Mouse (Mus musculus) liver, adult 2 months (tissue): ENCODE data around the gene Hes7. TPM values are rescaled to one million over a fixed set of nuclear protein-coding genes. Genes with fewer than 3 reads are reported as not detected.

Experiments
- DNase-seq: peaks from one replicate; pipeline ENCODE4 v3.0.0-alpha.2; 2011; ENCODE audit warnings: low read depth, low spot score; ENCODE audit errors: extremely low read depth
- H3K27ac ChIP-seq: fragments of 200-500 bp; replicated peaks from 2 replicates; pipeline ENCODE4 v1.5.1; 2012; ENCODE audit warnings: low read depth, mild to moderate bottlenecking, control low read depth, inconsistent platforms, low read length; ENCODE audit not compliant: insufficient read depth
- H3K27me3 ChIP-seq: fragments of 200-500 bp; 2 replicates; pipeline ENCODE4 v1.6.1; 2012; ENCODE audit warnings: mild to moderate bottlenecking, moderate library complexity, low read length, inconsistent platforms; ENCODE audit not compliant: control insufficient read depth, insufficient read depth
- H3K36me3 ChIP-seq: fragments of 200-500 bp; 2 replicates; pipeline ENCODE4 v1.6.1; 2012; ENCODE audit warnings: low read length, inconsistent platforms; ENCODE audit not compliant: control insufficient read depth, insufficient read depth
- H3K4me1 ChIP-seq: fragments of 200-500 bp; 2 replicates; pipeline ENCODE4 v1.6.1; 2011; ENCODE audit warnings: low read length; ENCODE audit not compliant: control insufficient read depth, insufficient read depth
- H3K4me3 ChIP-seq: fragments of 200-500 bp; 2 replicates; pipeline ENCODE4 v1.5.1; 2011; ENCODE audit warnings: low read depth, mild to moderate bottlenecking, control low read depth, low read length, moderate library complexity; ENCODE audit not compliant: insufficient read depth
- H3K79me2 ChIP-seq: fragments of 200-500 bp; 2 replicates; pipeline ENCODE4 v1.6.1; 2012; ENCODE audit warnings: inconsistent platforms, mild to moderate bottlenecking, low read length, moderate library complexity; ENCODE audit not compliant: control insufficient read depth, insufficient read depth
- H3K9ac ChIP-seq: fragments of 200-500 bp; 2 replicates; pipeline ENCODE4 v1.6.1; 2012; ENCODE audit warnings: low read depth, mild to moderate bottlenecking, control low read depth, inconsistent platforms, low read length
- CTCF ChIP-seq: fragments of 200-500 bp; IDR thresholded peaks from 2 replicates; pipeline ENCODE4 v1.5.1; 2011; ENCODE audit warnings: low read depth, low read length, control low read depth
- POLR2A ChIP-seq: fragments of 200-500 bp; IDR thresholded peaks from 2 replicates; pipeline ENCODE4 v1.6.1; 2011; ENCODE audit warnings: low read length, control low read depth; ENCODE audit not compliant: insufficient read depth; ENCODE audit errors: extremely low read depth
- WGBS: fragments of 180-500 bp; shearing (Covaris S2); methylation state at CpG from one replicate; pipeline ENCODE4 v1.1.7; 2018; 5-methylcytosine and 5-hydroxymethylcytosine counted together
- polyA plus RNA-seq: library from polyadenylated mRNA; depleted of rRNA; stranded (reverse); fragments of >200 nt; gene quantifications from 2 replicates; pipeline ENCODE4 v1.2.3, GENCODE M21; 2012
- total RNA-seq: library from RNA; depleted of rRNA; stranded (reverse); fragments of >200 nt; gene quantifications from 2 replicates; pipeline ENCODE4 v1.2.3, GENCODE M21; 2014

Hes7 gene
- total and polyA plus RNA-seq, 2 experiments = 0.05 TPM; not detected in 1

GRCm38 (mm10) chr11:69104487-69104886, 15.7 kb upstream of the Hes7 start:
- peaks cover 12% of the 10 kb centered on the region; the same call in 1 of the 2 replicates for H3K79me2 ChIP-seq
- no peaks in the 10 kb centered on the region for H3K27me3 ChIP-seq
- H3K9ac ChIP-seq = no peak overlapping the region
- TF ChIP-seq CTCF (no peak), POLR2A (no peak)
- WGBS = 94% methylated on average over 14 of the region's 14 CpGs
- no peak overlapping the region for H3K4me3 ChIP-seq
- H3K36me3 ChIP-seq = peaks cover 77% of the 10 kb centered on the region
- H3K4me1 ChIP-seq = peaks cover 6% of the 10 kb centered on the region
- no peak for DNase-seq
- H3K27ac ChIP-seq = no peak overlapping the region

- no peak overlapping the region for H3K4me3 ChIP-seq
- H3K4me1 ChIP-seq = peaks cover 2% of the 10 kb centered on the region
- WGBS = 91% methylated on average over 6 of the region's 6 CpGs
- H3K36me3 ChIP-seq = peaks cover 77% of the 10 kb centered on the region
- H3K27me3 ChIP-seq = no peaks in the 10 kb centered on the region
- peaks cover 9% of the 10 kb centered on the region; the same call in 1 of the 2 replicates for H3K79me2 ChIP-seq
- TF ChIP-seq CTCF (no peak), POLR2A (no peak)
- no peak for DNase-seq
- no peak overlapping the region for H3K27ac ChIP-seq
- H3K9ac ChIP-seq = no peak overlapping the region
Observed at GRCm38 (mm10) chr11:69105227-69105626, 15.0 kb upstream of the Hes7 start.

- Histone ChIP-seq H3K9ac (no peak overlapping the region), H3K27me3 (no peaks in the 10 kb centered on the region), H3K4me1 (no peaks in the 10 kb centered on the region), H3K79me2 (0 out of 2 replicates have a peak, but pooled peaks cover 4% of the 10 kb centered on the region), H3K27ac (no peak overlapping the region), H3K4me3 (no peak overlapping the region), H3K36me3 (peaks cover 72% of the 10 kb centered on the region)
- TF ChIP-seq POLR2A (no peak), CTCF (no peak)
- WGBS = 82% methylated on average over 2 of the region's 2 CpGs
- no peak for DNase-seq
Observed at GRCm38 (mm10) chr11:69105796-69106195, 14.4 kb upstream of the Hes7 start.

- no peaks in the 10 kb centered on the region for H3K4me1 ChIP-seq
- DNase-seq = no peak
- no peak overlapping the region for H3K4me3 ChIP-seq
- H3K27me3 ChIP-seq = no peaks in the 10 kb centered on the region
- peaks cover 67% of the 10 kb centered on the region for H3K36me3 ChIP-seq
- H3K27ac ChIP-seq = no peak overlapping the region
- no peaks in the 10 kb centered on the region for H3K79me2 ChIP-seq
- no peak for TF ChIP-seq POLR2A
- TF ChIP-seq CTCF = no peak
- WGBS = 92% methylated on average over 11 of the region's 11 CpGs
- no peak overlapping the region for H3K9ac ChIP-seq
Observed at GRCm38 (mm10) chr11:69106299-69106698, 13.9 kb upstream of the Hes7 start.

- no peak for TF ChIP-seq POLR2A
- no peak for TF ChIP-seq CTCF
- Histone ChIP-seq H3K27me3 (no peaks in the 10 kb centered on the region), H3K79me2 (no peaks in the 10 kb centered on the region), H3K4me3 (no peak overlapping the region), H3K4me1 (no peaks in the 10 kb centered on the region), H3K27ac (no peak overlapping the region), H3K9ac (no peak overlapping the region), H3K36me3 (peaks cover 62% of the 10 kb centered on the region)
- no peak for DNase-seq
- WGBS = 97% methylated on average over 11 of the region's 11 CpGs
Observed at GRCm38 (mm10) chr11:69106842-69107241, 13.4 kb upstream of the Hes7 start.

GRCm38 (mm10) chr11:69107676-69108075, 12.5 kb upstream of the Hes7 start:
- Histone ChIP-seq H3K36me3 (peaks cover 54% of the 10 kb centered on the region), H3K9ac (no peak overlapping the region), H3K79me2 (no peaks in the 10 kb centered on the region), H3K27ac (no peak overlapping the region), H3K27me3 (no peaks in the 10 kb centered on the region), H3K4me1 (no peaks in the 10 kb centered on the region), H3K4me3 (no peak overlapping the region)
- TF ChIP-seq POLR2A (no peak), CTCF (no peak)
- no peak for DNase-seq
- WGBS = 94% methylated on average over 11 of the region's 11 CpGs
